Mouse (Mus musculus) forebrain, embryonic 13.5 days (tissue): ENCODE measurements around the gene Foxf1. TPM values are rescaled to one million over a fixed set of nuclear protein-coding genes. Genes with fewer than 3 reads are reported as not detected.

Experiments
- ATAC-seq: fragments of 200-750 bp; cut with Nextera tagmentation; 2 replicates; pipeline ENCODE4 v1.8.0; 2017
- H3K27ac ChIP-seq: fragments of 300-500 bp; sonication (generic); 2 replicates; pipeline ENCODE4 v1.5.1; 2015; ENCODE audit warnings: inconsistent platforms, mild to moderate bottlenecking, moderate library complexity
- H3K27me3 ChIP-seq: fragments of 300-500 bp; sonication (generic); 2 replicates; pipeline ENCODE4 v1.6.1; 2015; ENCODE audit warnings: mild to moderate bottlenecking, inconsistent platforms
- H3K36me3 ChIP-seq: fragments of 300-500 bp; sonication (generic); 2 replicates; pipeline ENCODE4 v1.6.1; 2015; ENCODE audit warnings: mild to moderate bottlenecking, inconsistent platforms; ENCODE audit not compliant: poor library complexity, severe bottlenecking
- H3K4me1 ChIP-seq: fragments of 300-500 bp; sonication (generic); 2 replicates; pipeline ENCODE4 v1.6.1; 2015; ENCODE audit warnings: inconsistent platforms
- H3K4me2 ChIP-seq: fragments of 300-500 bp; sonication (generic); 2 replicates; pipeline ENCODE4 v1.6.1; 2015; ENCODE audit warnings: inconsistent platforms, mild to moderate bottlenecking, moderate library complexity
- H3K4me3 ChIP-seq: fragments of 300-500 bp; sonication (generic); 2 replicates; pipeline ENCODE4 v1.5.1; 2015; ENCODE audit warnings: mild to moderate bottlenecking, inconsistent platforms
- H3K9ac ChIP-seq: fragments of 300-500 bp; sonication (generic); 2 replicates; pipeline ENCODE4 v1.6.1; 2015; ENCODE audit warnings: mild to moderate bottlenecking, inconsistent platforms
- H3K9me3 ChIP-seq: fragments of 300-500 bp; sonication (generic); replicated peaks from 2 replicates; pipeline ENCODE4 v1.6.1; 2016; ENCODE audit warnings: inconsistent platforms
- WGBS: fragments of 180-500 bp; shearing (Covaris S2); methylation state at CpG from one replicate; pipeline ENCODE4 v1.1.7; 2015; 5-methylcytosine and 5-hydroxymethylcytosine counted together
- polyA plus RNA-seq: library from polyadenylated mRNA; unstranded; fragments of >200 nt; fragmentation: Nextera tagmentation; extraction: Ambion mirVana; gene quantifications from 2 replicates; pipeline ENCODE4 v1.2.1, GENCODE M21; 2015

Foxf1 gene
- polyA plus RNA-seq, 1 experiment from 2014 or later, result 0.50 TPM

DNA sequence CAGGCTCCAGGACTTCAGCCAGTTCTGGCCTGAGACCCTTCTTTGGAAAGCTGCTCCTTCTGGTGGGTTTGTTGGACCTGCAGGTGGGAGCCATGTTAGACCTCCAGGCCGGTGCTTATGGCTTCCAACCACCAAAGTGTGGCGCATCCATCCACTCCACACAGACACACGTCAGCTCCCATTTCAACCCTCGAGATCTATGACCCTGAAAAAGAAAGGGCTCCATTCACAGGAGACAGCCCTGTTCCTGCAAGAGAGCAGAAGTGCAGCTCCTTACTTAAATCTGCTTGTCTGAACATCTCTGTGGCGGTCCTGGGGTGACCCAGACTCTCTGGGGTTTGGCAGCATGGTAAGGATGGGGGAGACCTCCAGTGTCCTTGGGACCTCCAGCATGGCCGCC is 9.3 kb downstream of the Foxf1 start:
- no peak for ATAC-seq
- Histone ChIP-seq H3K27ac (no peak overlapping the region), H3K36me3 (peaks cover 22% of the 10 kb centered on the region), H3K4me2 (no peak overlapping the region), H3K9me3 (no peaks in the 10 kb centered on the region), H3K4me1 (no peaks in the 10 kb centered on the region), H3K4me3 (no peak overlapping the region), H3K27me3 (peaks cover 64% of the 10 kb centered on the region), H3K9ac (no peak overlapping the region)
- 64% methylated on average over 6 of the region's 6 CpGs for WGBS

DNA sequence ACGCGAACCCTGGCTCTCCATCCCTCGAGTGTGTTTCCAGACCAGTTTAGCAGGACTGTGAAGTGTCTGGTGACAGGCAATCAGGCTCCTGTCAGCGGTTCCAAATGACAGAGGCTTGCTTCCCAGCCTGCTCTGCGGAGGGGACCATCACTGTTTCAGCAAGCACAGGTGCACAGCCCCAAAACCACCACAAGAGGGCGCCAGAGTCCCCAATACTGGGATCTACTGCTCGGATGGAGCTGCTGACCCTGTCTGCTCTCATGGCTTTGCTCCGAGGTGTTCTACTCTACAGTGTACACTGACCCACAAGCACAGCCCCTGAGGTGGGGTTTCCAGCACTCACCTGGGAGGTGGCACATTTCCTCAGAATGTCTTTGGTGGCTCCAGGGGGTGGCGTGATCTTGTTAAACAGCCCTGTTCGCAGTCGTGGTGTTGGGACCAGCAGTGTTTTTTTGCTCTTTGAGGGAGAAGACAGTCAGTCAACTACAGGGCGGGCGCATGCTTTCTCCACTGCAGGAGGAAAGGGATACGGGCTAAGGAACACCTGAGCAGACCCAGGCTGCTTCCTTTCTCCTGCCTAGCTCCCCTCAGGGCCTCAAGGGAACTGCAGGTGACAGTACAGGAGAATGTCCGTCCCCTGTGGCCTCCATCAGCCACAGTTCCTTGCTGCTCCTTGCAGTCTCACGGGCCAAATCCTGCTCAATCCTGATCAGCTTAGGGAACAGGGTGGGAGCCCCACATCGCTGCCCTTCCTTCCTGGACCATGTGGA is 20.0 kb downstream of the Foxf1 start:
- WGBS, result 54% methylated on average over 17 of the region's 17 CpGs

DNA sequence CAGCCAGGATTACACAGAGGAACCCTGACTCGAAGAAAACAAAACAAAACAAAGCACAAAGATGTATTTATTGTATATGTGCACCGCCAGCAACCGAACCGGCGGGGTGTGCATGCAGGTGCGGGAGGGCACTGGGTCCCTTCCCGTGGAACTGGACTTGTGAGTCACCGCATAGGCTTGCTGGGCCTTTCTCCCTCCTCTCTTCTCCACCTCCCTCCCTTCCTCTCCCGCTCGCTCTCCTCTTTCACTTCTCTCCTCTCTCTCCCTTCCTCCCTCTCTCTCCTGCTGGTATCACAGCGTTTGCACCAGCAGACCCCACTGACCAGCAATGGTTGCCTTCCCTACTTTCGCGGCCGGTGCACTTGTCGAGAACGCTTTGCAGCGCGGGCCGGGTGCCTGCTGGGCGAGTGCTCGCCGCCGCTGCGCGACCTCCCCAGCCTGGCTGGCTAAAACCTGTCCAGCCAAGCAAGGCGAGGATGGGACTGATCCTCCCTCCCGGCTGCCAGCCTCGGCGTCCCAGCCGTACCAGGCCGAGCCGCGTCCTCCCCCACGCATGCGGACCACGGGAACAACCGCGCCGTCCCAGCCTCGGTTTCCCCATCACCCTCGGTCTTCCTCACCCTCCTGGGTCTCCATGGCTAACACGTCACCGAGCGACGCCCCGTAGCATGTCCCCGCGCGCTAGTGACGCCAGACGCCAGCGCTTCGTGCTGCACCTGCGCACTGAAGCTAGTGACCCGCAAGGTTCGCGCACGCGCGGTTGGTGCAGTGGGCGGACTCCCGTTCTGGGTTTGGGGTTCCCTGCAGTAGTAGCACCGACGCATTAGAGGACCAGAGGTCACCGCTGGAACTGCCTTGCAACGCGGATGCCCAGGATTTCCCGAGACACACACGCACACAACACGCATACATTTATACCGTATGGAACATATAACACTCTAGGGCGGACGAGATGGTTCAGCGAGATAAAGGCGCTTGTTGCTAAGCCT is 23.8 kb downstream of the Foxf1 start, which contains the start of gene Mthfsd:
TSS of gene Mthfsd (minus strand) at position 725 of the 989 bp plus-strand sequence.
- peak; percentile 96 for ATAC-seq
- under 1% methylated on average over 75 of the region's 75 CpGs for WGBS
- peak within 1 kb of the TSS; percentile 60 for H3K27ac ChIP-seq

More for the DNA sequence above, 20.0 kb downstream of the Foxf1 start:
- H3K4me3 ChIP-seq, result no peak overlapping the region
- no peaks in the 10 kb centered on the region for H3K27me3 ChIP-seq
- H3K4me2 ChIP-seq, result no peak overlapping the region
- H3K9ac ChIP-seq, result no peak overlapping the region
- H3K9me3 ChIP-seq, result no peaks in the 10 kb centered on the region
- peaks cover 64% of the 10 kb centered on the region for H3K36me3 ChIP-seq
- no peak overlapping the region for H3K27ac ChIP-seq
- 0 out of 2 replicates have a peak, but pooled peaks have one; percentile 3 for ATAC-seq
- peaks cover 13% of the 10 kb centered on the region for H3K4me1 ChIP-seq

DNA sequence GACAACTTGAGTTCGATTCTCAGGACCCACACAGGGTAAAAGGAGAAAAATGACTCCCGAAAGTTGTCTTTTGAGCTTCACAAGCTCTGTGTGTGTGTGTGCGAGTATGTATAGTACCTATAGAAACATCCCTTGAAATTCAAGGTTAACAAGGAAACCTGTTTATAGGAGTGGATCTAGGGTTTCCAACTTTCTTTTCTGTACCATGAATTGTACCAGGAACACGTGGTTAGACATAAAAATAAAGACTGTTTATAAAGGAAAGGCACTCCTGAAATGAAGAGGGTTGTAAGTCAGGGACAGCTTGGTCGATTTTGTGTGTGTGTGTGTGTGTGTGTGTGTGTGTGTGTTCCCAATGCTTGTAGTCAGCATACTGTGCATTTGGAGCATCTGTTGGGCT is 24.5 kb downstream of the Foxf1 start:
- H3K36me3 ChIP-seq, result peaks cover 21% of the 10 kb centered on the region
- WGBS, result 14% methylated on average over 5 of the region's 5 CpGs
- no peaks in the 10 kb centered on the region for H3K9me3 ChIP-seq
- no peak for ATAC-seq
- H3K4me1 ChIP-seq, result peaks cover 13% of the 10 kb centered on the region
- peak overlapping the region; percentile 75 for H3K4me3 ChIP-seq
- H3K9ac ChIP-seq, result peak overlapping the region; percentile 87
- H3K27me3 ChIP-seq, result peaks cover 29% of the 10 kb centered on the region
- H3K27ac ChIP-seq, result no peak overlapping the region
- peak overlapping the region; percentile 97 for H3K4me2 ChIP-seq

More for the DNA sequence above, 23.8 kb downstream of the Foxf1 start, which contains the start of gene Mthfsd:
- peak within 1 kb of the TSS; percentile 87 for H3K9ac ChIP-seq
- H3K9me3 ChIP-seq, result no peaks in the 10 kb centered on the region
- H3K27me3 ChIP-seq, result peaks cover 24% of the 10 kb centered on the region
- H3K36me3 ChIP-seq, result peaks cover 28% of the 10 kb centered on the region
- H3K4me2 ChIP-seq, result peak within 1 kb of the TSS; percentile 97
- peaks cover 13% of the 10 kb centered on the region for H3K4me1 ChIP-seq
- H3K4me3 ChIP-seq, result peak within 1 kb of the TSS; percentile 75

DNA sequence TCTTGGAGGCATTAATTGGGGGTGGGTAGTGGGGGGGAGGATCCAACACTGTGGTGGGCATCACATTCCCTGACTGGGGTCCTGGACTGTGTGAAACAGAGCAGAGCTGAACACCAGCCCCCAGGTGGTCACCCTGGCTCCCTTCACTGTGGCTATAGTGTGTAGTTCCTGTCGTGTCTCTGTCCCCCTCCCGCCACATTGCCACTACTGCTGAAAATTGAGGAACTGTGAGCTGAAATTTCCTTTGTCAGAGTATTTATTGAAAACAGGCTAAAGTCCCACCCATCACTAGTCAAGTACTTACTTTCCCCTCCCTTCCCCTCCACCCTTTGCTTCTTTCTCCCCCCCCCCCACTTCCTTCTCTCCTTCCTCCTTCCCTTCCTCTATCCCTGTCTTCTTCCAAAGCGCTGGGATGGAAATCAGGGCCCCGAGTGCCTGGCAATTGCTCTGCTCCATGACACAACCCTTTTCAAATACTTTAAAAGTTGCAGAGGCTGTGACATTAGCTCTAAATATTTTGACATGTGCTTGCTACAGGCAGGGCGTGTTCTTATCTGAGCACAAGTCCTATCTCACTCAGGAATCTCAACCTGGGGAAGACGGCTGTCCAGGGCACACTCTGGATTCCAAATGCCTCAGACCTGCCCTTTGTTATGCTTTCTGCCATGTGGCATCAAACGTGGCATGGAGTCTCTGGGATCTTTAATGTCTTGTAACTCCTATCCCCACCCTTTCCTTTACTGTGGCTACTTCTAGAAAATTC is 27.1 kb downstream of the Foxf1 start:
- peaks cover 16% of the 10 kb centered on the region for H3K4me1 ChIP-seq
- no peak overlapping the region for H3K9ac ChIP-seq
- peaks cover 55% of the 10 kb centered on the region for H3K27me3 ChIP-seq
- no peaks in the 10 kb centered on the region for H3K9me3 ChIP-seq
- H3K4me2 ChIP-seq, result no peak overlapping the region
- H3K27ac ChIP-seq, result no peak overlapping the region
- ATAC-seq, result no peak
- no peak overlapping the region for H3K4me3 ChIP-seq
- H3K36me3 ChIP-seq, result peaks cover 3% of the 10 kb centered on the region; the same call in 1 of the 2 replicates
- WGBS, result 45% methylated on average over 7 of the region's 7 CpGs

DNA sequence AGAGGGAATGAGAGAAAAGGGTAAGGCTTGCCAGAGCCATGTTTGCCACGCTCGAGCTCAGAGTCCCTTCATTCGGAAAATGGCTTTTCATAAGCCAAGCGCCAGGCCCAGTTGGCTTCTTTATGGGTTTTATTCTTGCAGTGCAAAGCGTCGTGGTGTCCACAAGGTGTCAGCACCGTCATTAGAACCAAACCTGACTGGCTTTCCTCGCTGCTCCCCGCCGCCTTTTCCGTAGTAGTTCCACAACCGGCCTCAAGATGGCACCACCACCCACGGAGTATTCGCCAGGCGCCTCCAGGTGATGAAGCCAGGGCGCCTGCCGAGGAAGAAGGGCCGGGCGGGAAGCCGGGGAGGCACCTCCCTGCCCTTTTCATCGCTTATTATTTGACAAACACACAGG is 29.1 kb downstream of the Foxf1 start:
- ATAC-seq, result peak; percentile 57
- Histone ChIP-seq H3K36me3 (no peaks in the 10 kb centered on the region), H3K4me2 (no peak overlapping the region)

DNA sequence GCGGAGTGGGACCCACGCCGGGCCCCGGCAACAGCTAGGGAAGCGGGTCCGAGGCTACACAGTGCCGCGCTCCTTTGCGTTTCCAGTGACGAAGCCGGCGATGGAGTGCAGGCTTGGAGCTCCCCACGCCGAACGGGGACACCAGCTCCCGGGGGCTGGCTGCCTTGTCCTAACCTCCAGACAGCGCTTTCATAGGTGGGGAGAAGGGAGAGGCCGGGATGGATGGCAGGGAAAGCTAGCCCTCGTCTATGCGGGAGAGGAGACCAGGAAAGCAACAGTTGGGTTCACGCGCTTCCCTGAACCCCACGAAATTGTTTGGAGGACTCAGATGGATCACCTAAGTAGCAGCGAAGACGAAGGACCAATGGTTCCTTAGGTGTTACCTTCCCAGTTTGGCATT is 30.9 kb downstream of the Foxf1 start:
- H3K9me3 ChIP-seq, result no peaks in the 10 kb centered on the region
- H3K4me2 ChIP-seq, result no peak overlapping the region
- H3K4me3 ChIP-seq, result no peak overlapping the region
- no peak overlapping the region for H3K9ac ChIP-seq
- H3K27me3 ChIP-seq, result peaks cover 90% of the 10 kb centered on the region
- WGBS, result under 1% methylated on average over 25 of the region's 25 CpGs
- no peaks in the 10 kb centered on the region for H3K36me3 ChIP-seq
- no peak overlapping the region for H3K27ac ChIP-seq
- ATAC-seq, result no peak
- peaks cover 15% of the 10 kb centered on the region for H3K4me1 ChIP-seq

More for the DNA sequence above, 29.1 kb downstream of the Foxf1 start:
- no peak overlapping the region for H3K4me3 ChIP-seq
- H3K27me3 ChIP-seq, result peaks cover 75% of the 10 kb centered on the region
- no peak overlapping the region for H3K27ac ChIP-seq
- H3K9me3 ChIP-seq, result no peaks in the 10 kb centered on the region
- peaks cover 15% of the 10 kb centered on the region for H3K4me1 ChIP-seq
- H3K9ac ChIP-seq, result no peak overlapping the region
- 2% methylated on average over 21 of the region's 21 CpGs for WGBS

DNA sequence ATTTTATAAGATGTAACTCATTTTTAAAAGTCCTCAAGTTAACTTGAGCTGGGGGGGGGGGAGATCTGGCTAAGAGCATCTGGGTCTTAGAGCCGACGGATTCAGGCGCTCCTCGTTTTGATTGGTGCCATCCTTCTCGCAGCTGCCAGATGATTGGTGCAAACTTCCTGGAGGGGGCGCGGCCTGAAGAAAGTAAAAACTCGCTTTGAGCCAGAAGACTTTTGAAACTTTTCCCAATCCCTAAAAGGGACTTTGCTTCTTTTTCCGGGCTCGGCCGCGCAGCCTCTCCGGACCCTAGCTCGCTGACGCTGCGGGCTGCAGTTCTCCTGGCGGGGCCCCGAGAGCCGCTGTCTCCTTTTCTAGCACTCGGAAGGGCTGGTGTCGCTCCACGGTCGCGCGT is 31.8 kb downstream of the Foxf1 start, which contains the start of gene Foxc2:
TSS of gene Foxc2 (plus strand) at position 224 of the 400 bp plus-strand sequence.
- Histone ChIP-seq H3K4me3 (peak within 1 kb of the TSS; percentile 41), H3K27me3 (peaks cover 92% of the 10 kb centered on the region), H3K27ac (no peak within 1 kb of the TSS), H3K9ac (peak within 1 kb of the TSS; percentile 16; the same call in 1 of the 2 replicates), H3K4me1 (peaks cover 15% of the 10 kb centered on the region), H3K4me2 (peak within 1 kb of the TSS; percentile 69), H3K36me3 (no peaks in the 10 kb centered on the region), H3K9me3 (no peaks in the 10 kb centered on the region)
- ATAC-seq, result peak; percentile 62; the same call in 1 of the 2 replicates
- WGBS, result 0% methylated on average over 25 of the region's 25 CpGs

DNA sequence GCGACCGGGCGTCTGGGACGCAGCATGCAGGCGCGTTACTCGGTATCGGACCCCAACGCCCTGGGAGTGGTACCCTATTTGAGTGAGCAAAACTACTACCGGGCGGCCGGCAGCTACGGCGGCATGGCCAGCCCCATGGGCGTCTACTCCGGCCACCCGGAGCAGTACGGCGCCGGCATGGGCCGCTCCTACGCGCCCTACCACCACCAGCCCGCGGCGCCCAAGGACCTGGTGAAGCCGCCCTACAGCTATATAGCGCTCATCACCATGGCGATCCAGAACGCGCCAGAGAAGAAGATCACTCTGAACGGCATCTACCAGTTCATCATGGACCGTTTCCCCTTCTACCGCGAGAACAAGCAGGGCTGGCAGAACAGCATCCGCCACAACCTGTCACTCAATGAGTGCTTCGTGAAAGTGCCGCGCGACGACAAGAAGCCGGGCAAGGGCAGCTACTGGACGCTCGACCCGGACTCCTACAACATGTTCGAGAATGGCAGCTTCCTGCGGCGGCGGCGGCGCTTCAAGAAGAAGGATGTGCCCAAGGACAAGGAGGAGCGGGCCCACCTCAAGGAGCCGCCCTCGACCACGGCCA is 32.5 kb downstream of the Foxf1 start:
- peak overlapping the region; percentile 69 for H3K4me2 ChIP-seq
- peak overlapping the region; percentile 16; the same call in 1 of the 2 replicates for H3K9ac ChIP-seq
- H3K4me3 ChIP-seq, result peak overlapping the region; percentile 41
- H3K27me3 ChIP-seq, result peaks cover 97% of the 10 kb centered on the region
- H3K4me1 ChIP-seq, result peaks cover 15% of the 10 kb centered on the region
- H3K36me3 ChIP-seq, result no peaks in the 10 kb centered on the region
- WGBS, result 2% methylated on average over 55 of the region's 55 CpGs
- 0 out of 2 replicates have a peak, but pooled peaks have one; percentile 27 for ATAC-seq
- H3K27ac ChIP-seq, result no peak overlapping the region
- no peaks in the 10 kb centered on the region for H3K9me3 ChIP-seq

DNA sequence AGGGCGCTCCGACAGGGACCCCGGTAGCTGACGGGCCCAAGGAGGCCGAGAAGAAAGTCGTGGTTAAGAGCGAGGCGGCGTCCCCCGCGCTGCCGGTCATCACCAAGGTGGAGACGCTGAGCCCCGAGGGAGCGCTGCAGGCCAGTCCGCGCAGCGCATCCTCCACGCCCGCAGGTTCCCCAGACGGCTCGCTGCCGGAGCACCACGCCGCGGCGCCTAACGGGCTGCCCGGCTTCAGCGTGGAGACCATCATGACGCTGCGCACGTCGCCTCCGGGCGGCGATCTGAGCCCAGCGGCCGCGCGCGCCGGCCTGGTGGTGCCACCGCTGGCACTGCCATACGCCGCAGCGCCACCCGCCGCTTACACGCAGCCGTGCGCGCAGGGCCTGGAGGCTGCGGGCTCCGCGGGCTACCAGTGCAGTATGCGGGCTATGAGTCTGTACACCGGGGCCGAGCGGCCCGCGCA is 33.0 kb downstream of the Foxf1 start:
- Histone ChIP-seq H3K4me3 (peak overlapping the region; percentile 41), H3K4me1 (peaks cover 15% of the 10 kb centered on the region), H3K9ac (no peak overlapping the region), H3K4me2 (peak overlapping the region; percentile 69), H3K27ac (no peak overlapping the region), H3K9me3 (no peaks in the 10 kb centered on the region), H3K27me3 (peaks cover 98% of the 10 kb centered on the region), H3K36me3 (no peaks in the 10 kb centered on the region)
- no peak for ATAC-seq
- 0% methylated on average over 56 of the region's 62 CpGs for WGBS

DNA sequence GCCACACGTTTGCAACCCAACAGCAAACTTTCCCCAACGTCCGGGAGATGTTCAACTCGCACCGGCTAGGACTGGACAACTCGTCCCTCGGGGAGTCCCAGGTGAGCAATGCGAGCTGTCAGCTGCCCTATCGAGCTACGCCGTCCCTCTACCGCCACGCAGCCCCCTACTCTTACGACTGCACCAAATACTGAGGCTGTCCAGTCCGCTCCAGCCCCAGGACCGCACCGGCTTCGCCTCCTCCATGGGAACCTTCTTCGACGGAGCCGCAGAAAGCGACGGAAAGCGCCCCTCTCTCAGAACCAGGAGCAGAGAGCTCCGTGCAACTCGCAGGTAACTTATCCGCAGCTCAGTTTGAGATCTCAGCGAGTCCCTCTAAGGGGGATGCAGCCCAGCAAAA is 33.7 kb downstream of the Foxf1 start:
- ATAC-seq, result no peak
- Histone ChIP-seq H3K27me3 (peaks cover 98% of the 10 kb centered on the region), H3K9ac (no peak overlapping the region), H3K9me3 (no peaks in the 10 kb centered on the region), H3K4me1 (peaks cover 15% of the 10 kb centered on the region), H3K4me2 (peak overlapping the region; percentile 69; the same call in 1 of the 2 replicates), H3K27ac (no peak overlapping the region), H3K36me3 (no peaks in the 10 kb centered on the region), H3K4me3 (peak overlapping the region; percentile 41; the same call in 1 of the 2 replicates)
- under 1% methylated on average over 28 of the region's 28 CpGs for WGBS
